Comparison of ENCODE assay signal across 11 mouse cellular contexts in genomic region chr5:122047791-122048190, GRCm38 (mm10). TPM values are rescaled to one million over a fixed set of nuclear protein-coding genes. Genes with fewer than 3 reads are reported as not detected.
DNase-seq lines count a peak whose midpoint lies in the region; ATAC-seq and TF ChIP-seq lines count a peak whose summit lies in the region.
"Had no signal": no experiment of that assay in that cellular context is flagged by ENCODE, and none has a peak within 500 bp of the region (broad histone marks: within the 10 kb centered on the region; RNA-seq: fewer than 3 reads in every experiment).

No protein-coding gene starts in this region.

- peak overlapping the region; percentile 15; the same call in 1 of the 2 replicates for H3K27ac ChIP-seq in kidney, embryonic 15.5 days
- H3K27ac ChIP-seq in embryonic facial prominence, embryonic 14.5 days (replicated peaks; ENCODE audit: low read depth, low read length): no peak overlapping the region
- peak overlapping the region; percentile 98 for H3K27ac ChIP-seq in hindbrain, embryonic 13.5 days
- peak overlapping the region; percentile 89 for H3K27ac ChIP-seq in midbrain, postnatal 0 days (ENCODE audit: low read depth, low read length)

- H3K27me3 ChIP-seq in kidney, embryonic 15.5 days: peaks cover 46% of the 10 kb centered on the region
- H3K27me3 ChIP-seq in embryonic facial prominence, embryonic 14.5 days (replicated peaks; ENCODE audit: control insufficient read depth, insufficient read depth, low read length): peaks cover 48% of the 10 kb centered on the region
- 0 out of 2 replicates have a peak, but pooled peaks cover 4% of the 10 kb centered on the region for H3K27me3 ChIP-seq in hindbrain, embryonic 13.5 days
- H3K27me3 ChIP-seq in midbrain, postnatal 0 days (ENCODE audit: insufficient read depth, low read length): no peaks in the 10 kb centered on the region

- H3K36me3 ChIP-seq in kidney, embryonic 15.5 days: no peaks in the 10 kb centered on the region
- H3K36me3 ChIP-seq in embryonic facial prominence, embryonic 14.5 days (ENCODE audit: control insufficient read depth, insufficient read depth, low read length): no peaks in the 10 kb centered on the region
- H3K36me3 ChIP-seq in hindbrain, embryonic 13.5 days: no peaks in the 10 kb centered on the region
- no peaks in the 10 kb centered on the region for H3K36me3 ChIP-seq in midbrain, postnatal 0 days (ENCODE audit: insufficient read depth, low read length)

- TF ChIP-seq CTCF in midbrain, postnatal 0 days (IDR thresholded peaks at IDR 0.05): no peak

- peak overlapping the region; percentile 74 for H3K4me2 ChIP-seq in kidney, embryonic 15.5 days
- peak overlapping the region; percentile 76; the same call in 1 of the 2 replicates for H3K4me2 ChIP-seq in embryonic facial prominence, embryonic 14.5 days (ENCODE audit: low read depth, low read length)
- H3K4me2 ChIP-seq in hindbrain, embryonic 13.5 days: peak overlapping the region; percentile 81
- peak overlapping the region; percentile 78 for H3K4me2 ChIP-seq in midbrain, postnatal 0 days (ENCODE audit: low read depth, low read length, poor library complexity, severe bottlenecking)

- H3K4me1 ChIP-seq in kidney, embryonic 15.5 days: peaks cover 49% of the 10 kb centered on the region
- H3K4me1 ChIP-seq in embryonic facial prominence, embryonic 14.5 days (ENCODE audit: control insufficient read depth, insufficient read depth, low read length): peaks cover 11% of the 10 kb centered on the region
- peaks cover 82% of the 10 kb centered on the region for H3K4me1 ChIP-seq in hindbrain, embryonic 13.5 days (replicated peaks)
- H3K4me1 ChIP-seq in midbrain, postnatal 0 days (ENCODE audit: insufficient read depth, low read length): peaks cover 13% of the 10 kb centered on the region; the same call in 1 of the 2 replicates

- 44% methylated on average over 5 of the region's 5 CpGs for WGBS in kidney, embryonic 15.5 days
- WGBS in embryonic facial prominence, embryonic 14.5 days: 47% methylated on average over 4 of the region's 5 CpGs
- WGBS in hindbrain, embryonic 13.5 days: 14% methylated on average over 5 of the region's 5 CpGs
- WGBS in midbrain, postnatal 0 days: 9% methylated on average over 5 of the region's 5 CpGs

- H3K4me3 ChIP-seq in kidney, embryonic 15.5 days (replicated peaks): peak overlapping the region; percentile 67
- H3K4me3 ChIP-seq in embryonic facial prominence, embryonic 14.5 days (ENCODE audit: low read depth, low read length): no peak overlapping the region; the same call in 1 of the 2 replicates
- peak overlapping the region; percentile 72 for H3K4me3 ChIP-seq in hindbrain, embryonic 13.5 days
- H3K4me3 ChIP-seq in midbrain, postnatal 0 days (ENCODE audit: low read depth, low read length): peak overlapping the region; percentile 78

- DNase-seq in kidney, postnatal 36 days: no peak
- DNase-seq in embryonic facial prominence, embryonic 14.5 days (ENCODE audit: low spot score): no peak
- no peak for DNase-seq in midbrain, postnatal 0 days (ENCODE audit: low spot score)
- no peak for DNase-seq in B cell, adult 2 months
- DNase-seq in thymus, adult 18-20 months: no peak
- DNase-seq: adrenal gland, adult 8-10 months; lung, adult 2 months had no signal

- H3K9me3 ChIP-seq in kidney, embryonic 15.5 days (replicated peaks): no peaks in the 10 kb centered on the region
- no peaks in the 10 kb centered on the region for H3K9me3 ChIP-seq in embryonic facial prominence, embryonic 14.5 days (ENCODE audit: control insufficient read depth, low read length)
- no peaks in the 10 kb centered on the region for H3K9me3 ChIP-seq in hindbrain, embryonic 13.5 days
- no peaks in the 10 kb centered on the region for H3K9me3 ChIP-seq in midbrain, postnatal 0 days (ENCODE audit: low read length)

- ATAC-seq in kidney, embryonic 15.5 days (replicated peaks; ENCODE audit: low FRiP score): no peak
- no peak for ATAC-seq in embryonic facial prominence, embryonic 14.5 days (ENCODE audit: low read depth)
- no peak for ATAC-seq in hindbrain, embryonic 13.5 days (ENCODE audit: low FRiP score)
- no peak for ATAC-seq in midbrain, postnatal 0 days (ENCODE audit: low FRiP score)

- no peak overlapping the region for H3K9ac ChIP-seq in kidney, embryonic 15.5 days
- no peak overlapping the region for H3K9ac ChIP-seq in embryonic facial prominence, embryonic 14.5 days (ENCODE audit: low read depth, low read length)
- peak overlapping the region; percentile 89 for H3K9ac ChIP-seq in hindbrain, embryonic 13.5 days
- H3K9ac ChIP-seq in midbrain, postnatal 0 days (replicated peaks; ENCODE audit: low read length, poor library complexity, severe bottlenecking): peak overlapping the region; percentile 87

RNA-seq across cellular contexts. Expression of gene Cux2, which starts 2.1 kb away (rescaled TPM):
- polyA plus RNA-seq in kidney, embryonic 15.5 days (2015; fragmentation: Nextera tagmentation; extraction: Ambion mirVana): 8.7 and 9.9 TPM in 2 replicates
- polyA plus RNA-seq in embryonic facial prominence, embryonic 14.5 days (2014; fragmentation: Nextera tagmentation; extraction: Ambion mirVana): 2.8 and 3.0 TPM in 2 replicates
- 28.1 and 29.1 TPM in 2 replicates for polyA plus RNA-seq in hindbrain, embryonic 13.5 days (2015; fragmentation: Nextera tagmentation; extraction: Ambion mirVana)
- 40.1 and 40.2 TPM in 2 replicates for total RNA-seq in midbrain, postnatal 0 days (2014; rRNA removed)
- 15.4 and 17.4 TPM in 2 replicates for polyA plus RNA-seq in midbrain, postnatal 0 days (2015; fragmentation: Nextera tagmentation; extraction: Ambion mirVana)
- total RNA-seq: common myeloid progenitor, adult 5-6 weeks had no signal

RNA-seq across cellular contexts. Expression of gene Myl2, which starts 53.0 kb away (rescaled TPM):
- 0.78 and 2.3 TPM in 2 replicates for polyA plus RNA-seq in kidney, embryonic 15.5 days (2015; fragmentation: Nextera tagmentation; extraction: Ambion mirVana)
- 37.4 and 56.5 TPM in 2 replicates for polyA plus RNA-seq in embryonic facial prominence, embryonic 14.5 days (2014; fragmentation: Nextera tagmentation; extraction: Ambion mirVana)
- 3.7 and 7.3 TPM in 2 replicates for polyA plus RNA-seq in hindbrain, embryonic 13.5 days (2015; fragmentation: Nextera tagmentation; extraction: Ambion mirVana)
- total RNA-seq in midbrain, postnatal 0 days (2014; rRNA removed): 0.55 and 0.99 TPM in 2 replicates
- polyA plus RNA-seq in midbrain, postnatal 0 days (2015; fragmentation: Nextera tagmentation; extraction: Ambion mirVana): 4.4 and 4.6 TPM in 2 replicates
- total RNA-seq: adrenal gland, adult 8-10 months; common myeloid progenitor, adult 5-6 weeks; granulocyte monocyte progenitor cell, adult 5-6 weeks had no signal

Comparison
In these comparisons a context has a peak if more than half of its experiments do, and no peak if none do; other contexts are left out.
1. H3K9ac ChIP-seq: peak in hindbrain, embryonic 13.5 days (single experiment) and midbrain, postnatal 0 days (single experiment); none in kidney, embryonic 15.5 days (single experiment) and embryonic facial prominence, embryonic 14.5 days (single experiment).
2. Peak in every context shown above with its lines, with median percentiles within 50 percentile points of each other: H3K4me2 ChIP-seq.